Mouse (Mus musculus): Measurements from ENCODE around the gene Slain2. TPM values are rescaled to one million over a fixed set of nuclear protein-coding genes. Genes with fewer than 3 reads are reported as not detected.

The Slain2 gene
- total RNA-seq, 2 experiments from 2014 or later: 145 to 163 TPM

DNA sequence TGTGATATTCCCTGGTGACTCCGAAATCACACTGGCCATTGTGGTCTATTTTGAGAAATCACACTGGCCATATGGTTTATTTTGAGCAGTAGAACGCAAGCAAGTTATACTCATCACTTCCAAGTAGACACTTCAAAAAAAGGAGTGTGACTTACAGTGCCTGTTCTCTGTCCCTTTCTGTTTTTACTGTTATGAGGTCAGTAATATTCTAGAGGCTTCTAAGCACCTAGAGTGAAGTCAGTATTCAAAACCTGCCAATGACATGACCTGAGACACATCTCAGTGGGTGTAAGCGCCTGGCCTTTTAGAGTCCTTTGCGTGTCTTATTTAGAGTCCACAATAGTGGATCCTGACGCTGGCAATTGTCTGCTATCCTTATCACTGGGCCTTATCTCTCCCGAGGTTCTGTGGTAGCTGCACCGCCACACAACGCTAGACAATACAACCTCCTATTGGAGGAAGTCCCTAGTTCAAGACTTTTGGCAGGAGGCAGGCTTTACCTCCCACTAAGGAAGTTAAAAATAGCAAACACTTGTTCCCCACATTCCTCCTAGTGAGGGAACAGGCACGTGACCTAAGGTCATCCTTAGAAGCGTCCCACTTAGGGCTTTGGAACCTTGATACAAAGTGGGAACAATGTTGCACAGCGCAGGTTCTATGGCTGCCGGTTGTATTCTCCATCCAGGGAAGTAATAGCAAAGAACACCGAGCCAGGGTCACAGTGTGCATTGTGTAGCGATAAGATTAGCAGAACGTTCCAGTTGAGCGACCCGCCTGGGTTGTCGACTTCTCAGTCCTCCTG is 17.4 kb upstream of the Slain2 start:
- intact Hi-C loops (cut with DNase I): loop anchor here (2.0 kb wide), 1 partner anchor 18 kb away; the partner anchor contains the start of gene Slain2
- DNase-seq: peak; percentile 37 to 58

DNA sequence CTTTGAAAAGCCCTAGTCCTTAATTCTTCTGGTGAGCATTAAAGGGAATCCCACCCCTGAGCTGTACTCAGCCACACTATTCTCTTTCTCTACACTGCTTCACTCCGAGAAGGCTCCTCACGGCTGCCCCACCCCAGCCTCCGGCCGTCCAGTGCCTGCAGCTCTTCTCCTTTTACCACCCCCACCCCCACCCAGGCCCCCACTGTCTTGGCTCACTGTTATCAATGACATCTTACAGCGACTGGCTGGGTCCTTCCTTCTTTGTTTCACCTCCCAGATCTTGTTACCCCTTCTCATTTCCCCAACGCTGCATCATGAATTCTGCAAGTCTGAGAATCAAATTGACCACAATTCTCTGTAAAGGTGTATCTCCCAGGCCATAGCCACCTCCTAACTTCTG is 16.1 kb upstream of the Slain2 start:
- DNase-seq: no peak
- intact Hi-C loops (cut with DNase I): loop anchor here (2.0 kb wide), 1 partner anchor 17 kb away; the partner anchor contains the start of gene Slain2

DNA sequence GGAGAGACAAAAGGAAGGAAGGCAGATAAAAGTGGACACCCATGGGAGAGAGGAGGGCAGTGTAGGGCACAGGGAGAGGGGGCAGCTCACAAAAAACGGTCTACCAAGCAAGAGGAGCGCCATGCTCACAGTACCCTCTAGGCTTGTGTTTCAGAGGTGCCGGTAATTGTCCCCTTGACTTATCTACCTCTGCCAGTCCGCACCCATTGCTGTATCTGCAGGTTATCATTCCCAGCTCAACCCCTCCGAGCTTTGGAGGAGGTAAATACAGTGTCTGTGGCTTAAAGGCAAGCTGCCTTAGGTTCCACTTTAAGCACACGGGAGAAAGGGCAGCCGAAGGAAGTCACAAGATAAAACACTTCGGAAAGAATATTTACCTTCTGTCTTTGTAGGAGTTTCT is 14.8 kb upstream of the Slain2 start:
- intact Hi-C loops (cut with DNase I): no loop called here
- DNase-seq: no peak

DNA sequence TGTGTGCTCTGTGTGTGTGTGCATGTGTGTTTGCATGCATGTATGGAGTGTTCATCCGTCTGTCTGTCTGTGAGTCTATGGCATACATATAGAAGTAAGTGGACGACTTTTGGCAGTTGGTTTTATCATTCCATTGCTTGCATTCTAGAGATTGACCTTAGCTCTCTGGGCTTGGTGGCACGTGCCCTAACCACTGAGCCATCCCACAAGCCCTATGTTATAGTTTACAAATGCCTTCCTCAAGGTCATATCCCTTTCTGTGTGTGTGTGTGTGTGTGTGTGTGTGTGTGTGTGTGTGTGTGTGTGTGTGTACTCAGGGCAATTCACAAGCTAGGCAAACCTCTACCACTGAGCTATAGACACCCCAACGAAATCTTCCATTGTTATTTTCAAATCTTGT is 12.2 kb upstream of the Slain2 start:
- no peak for DNase-seq
- intact Hi-C loops (cut with DNase I): no loop called here

DNA sequence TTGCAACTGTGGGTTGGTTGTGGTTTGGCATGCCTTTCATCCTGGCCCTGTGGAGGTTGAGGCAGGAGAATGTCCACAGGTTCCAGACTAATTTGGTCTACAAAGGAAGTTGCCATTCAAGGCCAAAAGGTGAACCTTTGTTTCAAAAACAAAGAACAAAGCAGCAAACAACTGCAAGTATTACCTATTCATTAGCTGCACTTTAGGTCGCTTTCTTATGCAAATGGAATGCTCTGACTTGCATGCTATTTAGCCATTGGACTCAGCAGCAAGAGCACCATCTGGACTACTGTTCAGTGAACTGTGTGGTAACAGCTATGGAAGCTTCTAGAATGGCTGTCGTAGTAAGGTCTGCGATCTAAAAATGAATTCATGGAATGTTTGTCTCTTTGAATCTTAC is 11.8 kb upstream of the Slain2 start:
- no peak for DNase-seq
- intact Hi-C loops (cut with DNase I): no loop called here

DNA sequence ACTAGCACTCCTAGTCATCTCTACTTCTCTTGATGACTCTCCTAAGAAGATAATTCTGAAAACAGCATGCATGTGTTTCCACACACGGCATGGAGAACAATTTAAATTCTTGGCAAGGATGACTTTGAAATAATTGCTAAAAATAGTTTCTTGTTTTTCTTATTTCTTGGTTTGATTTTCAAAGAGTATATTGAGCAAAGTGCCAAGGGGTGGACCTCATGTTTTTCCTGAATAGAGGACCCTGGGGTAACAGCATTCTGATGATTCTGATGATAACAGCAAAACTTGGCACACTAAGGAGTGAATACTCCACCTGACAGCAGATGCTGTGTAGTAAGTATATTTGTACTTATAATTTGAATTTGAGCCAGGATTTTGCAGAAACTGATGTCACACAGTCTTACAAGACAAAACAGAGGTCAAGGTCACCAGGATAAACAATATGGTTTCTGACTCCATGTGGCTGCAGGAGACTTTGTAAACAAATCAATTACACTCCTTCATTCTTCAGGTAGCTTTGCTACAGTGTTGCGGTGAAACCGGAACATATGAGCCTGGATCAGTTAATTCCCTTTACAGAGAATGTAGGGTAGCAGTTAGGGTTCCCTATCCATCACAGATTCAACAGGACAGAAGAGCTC is 11.1 kb upstream of the Slain2 start:
- no peak for DNase-seq
- intact Hi-C loops (cut with DNase I): no loop called here

DNA sequence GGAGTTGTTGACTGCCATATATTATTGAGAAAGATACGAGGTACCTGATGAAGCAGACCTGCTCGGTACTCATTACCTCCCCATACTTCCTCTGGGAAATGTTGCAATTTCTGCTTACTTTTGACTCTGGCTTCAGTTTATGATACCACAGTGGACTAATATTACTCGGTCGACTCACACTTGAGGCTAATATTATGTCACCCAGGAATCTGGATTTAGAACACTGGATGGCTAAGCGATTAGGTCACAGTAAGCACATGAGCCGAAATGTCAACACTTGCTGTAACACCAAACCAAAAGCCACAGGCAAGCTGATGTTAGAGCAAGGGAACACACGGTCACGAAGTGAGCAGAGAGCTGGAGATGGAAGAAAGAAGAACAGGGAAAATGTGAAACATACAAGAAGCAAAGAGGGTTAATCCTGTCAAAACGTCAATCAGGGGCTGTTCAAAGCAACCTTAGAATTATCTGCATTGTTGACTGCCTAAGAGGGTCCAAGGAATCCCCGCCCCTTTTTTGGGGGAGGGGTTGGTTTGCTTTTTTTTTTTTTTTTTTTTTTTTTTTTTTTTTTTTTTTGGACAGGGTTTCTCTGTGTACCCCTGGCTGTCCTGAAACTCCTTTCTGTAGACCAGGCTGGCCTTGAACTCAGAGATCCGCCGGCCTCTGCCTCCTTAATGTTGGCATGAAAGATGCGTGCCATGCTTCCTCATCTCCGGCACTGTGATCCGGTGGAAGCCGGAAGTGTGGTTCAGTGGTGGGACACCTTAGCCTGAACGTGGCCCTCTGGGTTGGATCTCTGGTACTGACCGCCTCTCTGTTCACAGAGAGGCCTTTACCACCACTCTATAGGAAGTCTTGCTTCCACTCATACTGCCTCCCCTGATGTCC is 9.0 kb upstream of the Slain2 start:
- DNase-seq: peak; percentile 33 to 47
- intact Hi-C loops (cut with DNase I): no loop called here

DNA sequence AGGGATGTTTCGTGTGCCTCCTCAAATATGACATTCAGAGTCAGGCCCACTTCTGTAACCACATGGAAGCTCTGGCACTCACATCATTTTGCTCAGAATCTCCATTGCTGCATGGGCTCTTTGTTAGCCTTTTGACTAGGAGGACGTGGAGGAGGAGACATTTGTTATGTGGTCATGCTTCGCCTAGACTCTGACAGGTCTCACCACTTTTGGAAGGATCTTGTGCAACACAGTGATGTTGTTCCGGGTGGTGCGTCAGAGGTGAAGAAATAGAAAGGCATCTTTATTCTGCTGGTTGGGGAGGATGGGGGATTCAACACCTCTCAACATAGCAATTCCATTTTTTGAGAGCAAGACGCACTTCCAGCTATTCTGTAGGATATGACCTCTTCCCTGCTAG is 6.7 kb upstream of the Slain2 start:
- no peak for DNase-seq
- intact Hi-C loops (cut with DNase I): no loop called here

DNA sequence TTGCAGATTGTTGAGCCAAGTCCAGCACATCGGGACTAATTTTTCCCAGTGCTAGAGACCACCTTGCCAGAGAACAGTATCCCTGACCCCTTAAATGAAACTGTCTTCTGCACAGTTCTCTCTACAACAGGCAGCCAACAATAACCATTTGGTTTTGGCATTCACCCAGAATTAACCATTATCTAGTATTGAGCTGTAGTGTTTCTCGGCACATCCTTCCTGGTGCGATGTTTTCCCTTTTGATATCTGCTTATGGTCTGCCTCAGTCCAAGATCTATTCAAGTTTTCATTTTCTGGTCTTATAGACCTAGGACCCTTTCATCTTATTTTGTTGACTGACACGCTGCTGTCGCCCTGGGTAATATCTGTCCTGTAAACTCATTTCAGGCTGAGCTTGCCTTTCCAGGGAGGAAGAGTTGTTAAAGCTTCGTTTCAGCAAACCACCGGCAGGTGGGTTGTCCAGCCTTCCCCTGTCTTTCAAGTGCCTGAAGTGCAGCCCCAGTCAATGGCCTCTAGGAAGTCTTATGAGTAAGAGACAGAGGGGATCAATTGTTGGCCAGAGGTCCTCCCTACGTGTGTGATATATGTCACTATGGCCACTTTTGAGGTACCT is 5.7 kb upstream of the Slain2 start:
- no peak for DNase-seq
- intact Hi-C loops (cut with DNase I): no loop called here

DNA sequence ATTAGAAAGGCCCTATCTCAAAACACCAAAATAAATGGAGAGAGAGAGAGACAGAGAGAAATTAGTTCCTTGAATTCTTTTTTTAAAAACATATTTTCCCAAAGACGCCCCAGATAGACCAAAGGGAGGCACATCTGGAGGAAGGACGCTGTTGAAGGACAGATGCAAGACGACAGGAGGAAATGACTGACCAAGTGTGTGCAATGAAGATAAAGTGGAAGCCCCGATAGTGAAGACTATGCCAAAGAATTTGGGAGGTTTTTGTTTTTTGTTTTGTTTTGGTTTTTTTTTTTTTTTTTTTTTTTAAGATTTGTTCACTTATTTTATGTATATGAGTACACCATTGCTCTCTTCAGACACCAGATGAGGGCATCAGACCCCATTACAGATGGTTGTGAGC is 4.7 kb upstream of the Slain2 start:
- no peak for DNase-seq
- intact Hi-C loops (cut with DNase I): no loop called here

DNA sequence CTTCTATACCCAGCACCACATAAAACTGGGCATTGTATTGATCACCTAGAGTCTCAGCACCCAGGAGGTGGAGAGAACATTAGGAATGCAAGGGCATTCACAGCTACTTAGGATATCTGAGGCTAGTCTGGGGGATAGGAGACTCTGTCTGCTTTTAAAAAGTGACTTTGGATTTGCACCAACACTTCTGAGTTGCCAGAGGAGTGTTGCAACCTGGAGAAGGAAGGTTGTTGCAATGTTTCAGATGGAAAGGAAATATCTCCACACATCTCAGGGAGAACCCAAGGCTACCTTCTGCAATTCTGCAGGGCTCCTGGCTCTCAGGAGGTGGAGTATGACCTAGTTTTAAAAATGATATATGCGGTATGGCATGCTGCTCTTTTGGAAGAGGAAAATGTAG is 3.7 kb upstream of the Slain2 start:
- intact Hi-C loops (cut with DNase I): loop anchor here (10.0 kb wide), 1 partner anchor 384 kb away; the partner anchor contains the start of gene Ociad1

DNA sequence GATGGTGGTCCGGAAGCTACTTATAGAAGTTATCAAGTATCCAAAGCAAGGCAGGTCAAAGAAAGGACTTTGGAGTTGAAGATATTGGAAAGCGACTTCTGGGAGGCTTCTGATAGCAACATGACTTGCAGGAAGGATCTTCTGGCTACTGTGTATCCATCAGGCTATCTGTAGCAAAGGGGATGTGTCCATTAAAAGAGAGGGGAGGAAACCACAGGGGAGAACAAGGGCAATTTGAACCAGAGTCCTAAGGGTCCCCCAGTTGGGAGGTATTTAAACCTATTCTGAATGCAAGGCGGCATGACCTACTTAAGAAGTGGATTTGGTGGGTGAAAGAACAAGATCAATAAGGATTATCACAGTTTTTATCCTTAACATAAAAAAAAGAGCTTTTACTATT is 2.8 kb upstream of the Slain2 start:
- intact Hi-C loops (cut with DNase I): loop anchor here (10.0 kb wide), 1 partner anchor 384 kb away; the partner anchor contains the start of gene Ociad1

More for the DNA sequence above, 3.7 kb upstream of the Slain2 start:
- DNase-seq: no peak

DNA sequence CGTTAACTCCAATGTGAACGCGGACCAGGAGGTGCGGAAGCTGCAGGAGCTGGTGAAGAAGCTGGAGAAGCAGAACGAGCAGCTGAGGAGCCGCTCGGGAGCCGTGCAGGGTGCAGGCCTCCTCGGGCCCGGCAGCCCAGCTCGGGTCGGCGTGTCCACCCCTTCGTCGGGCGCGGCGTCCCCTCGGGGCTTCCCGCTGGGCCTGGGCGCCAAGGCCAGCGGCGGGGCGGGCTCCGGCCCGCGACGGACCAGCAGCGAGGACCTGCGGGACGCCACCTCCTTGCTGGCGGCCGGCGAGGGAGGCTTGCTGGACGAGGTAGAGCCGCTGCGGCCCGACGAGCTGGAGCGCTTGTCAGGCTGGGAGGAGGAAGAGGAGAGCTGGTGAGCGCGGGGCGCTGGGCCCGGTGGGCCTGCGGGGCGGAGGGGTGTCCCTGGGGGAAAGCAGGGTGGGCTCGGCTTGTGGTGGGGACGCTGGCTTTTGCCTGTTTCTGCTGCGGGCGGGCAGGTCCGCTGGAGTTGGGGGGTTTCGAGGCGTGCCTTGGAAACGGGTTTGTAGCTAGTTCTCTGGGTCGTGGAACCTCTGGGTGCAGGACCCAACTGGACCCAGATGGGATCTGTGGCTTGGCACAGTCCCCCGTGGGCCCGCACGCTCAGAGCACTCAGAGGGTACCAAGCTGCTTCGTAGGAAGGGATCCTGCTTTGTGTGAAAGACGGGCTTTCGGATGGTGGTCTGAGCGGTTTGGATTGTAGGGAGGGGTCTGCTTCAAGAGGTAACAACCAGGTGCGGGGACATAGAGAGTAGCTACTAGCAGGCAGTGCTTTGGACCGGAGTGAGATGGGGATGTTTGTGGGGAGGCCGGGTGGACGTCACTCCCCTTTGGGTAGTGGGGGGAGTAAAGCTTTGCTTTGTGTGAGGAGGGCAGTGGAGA is 793 bp downstream of the Slain2 start:
- peak in 1 of 2 experiments; percentile 30 for DNase-seq
- intact Hi-C loops (cut with DNase I): loop anchor here (2.0 to 10.0 kb wide), 3 partner anchors 18 to 380 kb away; partner anchors contain the start of gene Ociad1

More for the DNA sequence above, 2.8 kb upstream of the Slain2 start:
- no peak for DNase-seq

DNA sequence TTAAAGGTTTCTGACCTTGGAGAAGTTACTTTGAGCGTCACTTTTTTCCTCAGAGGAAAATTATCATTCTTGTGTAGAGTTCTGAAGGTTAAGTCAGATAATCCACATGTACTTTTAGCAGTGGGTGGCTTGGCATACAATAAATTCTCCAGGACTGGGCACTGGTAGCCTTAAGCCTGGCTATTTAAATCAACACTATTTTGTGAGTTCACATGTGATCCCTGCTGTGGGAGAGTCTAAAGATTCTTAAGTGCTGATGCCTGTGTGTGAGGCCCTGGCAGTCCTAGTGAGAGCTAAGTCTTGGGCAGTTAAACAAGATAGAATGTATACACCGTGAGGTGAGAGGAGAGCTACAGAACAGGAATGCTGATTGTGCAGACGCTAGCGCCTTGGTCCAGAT is 1.9 kb downstream of the Slain2 start:
- DNase-seq: no peak
- intact Hi-C loops (cut with DNase I): loop anchor here (10.0 kb wide), 1 partner anchor 379 kb away; the partner anchor contains the start of gene Ociad1

DNA sequence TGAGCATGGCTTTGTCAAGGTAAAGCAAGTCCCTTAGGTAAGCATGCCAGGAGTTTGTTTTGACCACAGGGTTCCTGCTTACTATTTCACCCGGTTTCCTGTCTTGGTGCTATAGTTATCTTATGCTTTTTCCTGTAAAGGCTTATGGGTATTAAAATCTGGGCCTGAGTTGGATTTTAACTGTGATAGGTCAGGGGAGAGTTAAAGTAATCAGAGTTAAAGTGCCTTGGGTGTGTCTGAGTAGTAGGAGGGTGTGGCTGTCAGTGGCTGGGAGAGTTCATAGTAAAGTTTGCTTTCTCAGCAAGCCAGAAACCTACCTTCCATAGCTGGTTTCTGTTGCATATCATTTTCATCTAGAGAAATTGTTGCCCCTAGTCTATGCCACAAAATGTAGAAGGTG is 2.7 kb downstream of the Slain2 start:
- intact Hi-C loops (cut with DNase I): loop anchor here (10.0 kb wide), 1 partner anchor 378 kb away; the partner anchor contains the start of gene Ociad1
- no peak for DNase-seq

DNA sequence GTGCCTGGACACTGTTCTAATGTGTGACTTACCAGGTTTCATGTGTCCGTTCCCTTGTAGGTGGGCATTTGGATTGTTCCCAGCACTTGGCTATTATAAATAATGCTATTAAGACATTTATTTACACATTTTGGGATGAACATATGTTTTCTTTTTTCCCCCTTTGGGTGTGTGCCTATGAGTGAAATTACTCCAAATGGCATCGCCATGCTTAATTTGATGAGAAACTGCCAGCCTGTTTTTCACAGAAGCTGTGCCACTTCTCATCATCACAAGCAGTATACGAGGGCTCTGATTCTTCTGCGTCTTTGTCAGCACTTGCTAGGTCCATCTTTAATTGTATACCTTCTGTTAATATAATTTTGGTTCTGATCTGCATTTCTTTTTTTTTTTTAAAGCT is 6.3 kb downstream of the Slain2 start:
- intact Hi-C loops (cut with DNase I): no loop called here
- DNase-seq: no peak

DNA sequence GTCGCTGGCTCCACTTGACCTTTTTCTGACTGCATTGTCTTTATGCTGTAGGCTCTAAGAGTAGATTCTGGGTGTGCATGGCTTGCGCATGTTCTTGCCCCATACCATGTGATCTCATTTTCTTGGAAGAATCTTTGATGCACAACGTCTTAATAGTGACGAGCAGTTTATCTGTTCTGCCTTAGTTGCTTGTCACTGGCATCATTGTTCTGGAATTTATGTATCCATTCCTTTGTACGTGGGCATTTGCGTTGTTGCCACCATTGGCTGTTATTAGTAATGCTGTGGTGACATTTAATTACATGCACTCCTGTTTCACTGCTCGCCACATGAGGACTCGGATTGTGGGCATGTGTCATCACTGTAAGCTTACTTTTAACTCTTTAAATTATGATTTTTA is 7.1 kb downstream of the Slain2 start:
- intact Hi-C loops (cut with DNase I): no loop called here
- DNase-seq: no peak

DNA sequence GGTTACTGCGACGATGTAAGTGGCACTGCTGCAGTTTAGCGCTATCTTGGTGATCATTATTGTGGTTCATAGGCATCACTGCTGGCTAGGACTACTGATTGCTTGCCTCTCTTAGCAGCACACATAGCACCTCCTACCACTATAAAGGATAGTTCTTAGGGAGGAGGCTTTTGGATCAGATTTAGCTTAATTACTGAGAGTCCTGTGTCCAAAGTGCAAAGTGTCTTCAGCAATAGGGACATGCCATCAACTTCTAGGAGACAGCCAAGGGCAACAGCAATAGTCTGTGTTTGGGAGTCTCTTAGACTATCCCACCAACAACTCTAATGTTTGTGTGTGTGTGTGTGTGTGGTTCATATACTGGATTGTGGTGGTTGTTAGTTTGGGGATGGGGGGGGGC is 8.7 kb downstream of the Slain2 start:
- intact Hi-C loops (cut with DNase I): no loop called here
- no peak for DNase-seq

DNA sequence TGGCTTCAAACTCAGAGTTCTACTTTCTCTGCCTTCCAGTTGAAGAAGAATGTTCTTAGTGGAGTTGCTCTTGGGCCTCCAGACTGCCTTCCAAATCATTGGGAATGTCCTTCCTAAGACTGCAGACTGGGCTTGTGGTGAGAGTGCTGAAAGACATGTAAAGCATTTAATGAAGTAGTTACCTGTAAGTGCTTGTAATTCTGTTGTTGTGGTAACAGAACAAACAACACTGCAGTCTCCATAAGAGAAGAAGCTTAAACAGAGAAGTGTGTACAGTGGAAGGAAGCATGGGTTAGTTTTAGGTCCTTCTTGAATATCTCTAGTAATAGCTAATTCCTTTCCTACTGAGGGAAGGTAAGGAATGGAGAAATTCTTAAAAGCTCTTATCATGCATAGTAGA is 13.0 kb downstream of the Slain2 start:
- no peak for DNase-seq
- intact Hi-C loops (cut with DNase I): no loop called here
